Mouse (Mus musculus) left cerebral cortex, adult 8-10 months (tissue): Measurements from ENCODE around the gene Rab21. TPM values are rescaled to one million over a fixed set of nuclear protein-coding genes. Genes with fewer than 3 reads are reported as not detected.
"Not testable (repeated sequence)": the region's sequence is repeated elsewhere in the genome, so short reads cannot be mapped to it uniquely, and the experiment has no call there.

Experiments used
- DNase-seq, 2 experiments: peaks; one replicate each; pipeline ENCODE4 v3.0.0; 2022; ENCODE audit warnings: low spot score in 2 of 2
- total RNA-seq, 4 experiments: library from RNA; stranded (reverse); gene quantifications; 2 replicates each; pipeline ENCODE4 v1.2.4; 2022

The Rab21 gene
- total RNA-seq, 4 experiments from 2014 or later, result 51.5 to 59.0 (median 55.1) TPM

- no peak for DNase-seq
These were observed 13.7 kb upstream of the Rab21 start for GRCm38 (mm10) chr10:115329010-115329530.

GRCm38 (mm10) chr10:115328514-115328913 is 13.1 kb upstream of the Rab21 start:
- no peak for DNase-seq

- DNase-seq, result peak in 1 of 2 experiments; percentile 32
These were observed 7.9 kb upstream of the Rab21 start for GRCm38 (mm10) chr10:115323295-115323694.

- DNase-seq, result no peak
These were observed 6.1 kb upstream of the Rab21 start for GRCm38 (mm10) chr10:115321317-115322035.

GRCm38 (mm10) chr10:115318388-115318787 is 3.0 kb upstream of the Rab21 start:
- DNase-seq, result not testable (repeated sequence)

- no peak for DNase-seq
These were observed 919 bp upstream of the Rab21 start for GRCm38 (mm10) chr10:115316313-115316712.

- DNase-seq, result peak; percentile 25 to 31
These were observed 577 bp downstream of the Rab21 start for GRCm38 (mm10) chr10:115314582-115315452.

- no peak for DNase-seq
These were observed 1.2 kb downstream of the Rab21 start for GRCm38 (mm10) chr10:115314287-115314581.

- DNase-seq, result no peak
These were observed 1.6 kb downstream of the Rab21 start for GRCm38 (mm10) chr10:115313641-115314286.

- no peak for DNase-seq
These were observed 2.7 kb downstream of the Rab21 start for GRCm38 (mm10) chr10:115312732-115313131.

GRCm38 (mm10) chr10:115312194-115312593 is 3.2 kb downstream of the Rab21 start:
- DNase-seq, result no peak

- no peak for DNase-seq
These were observed 4.0 kb downstream of the Rab21 start for GRCm38 (mm10) chr10:115311263-115311965.

GRCm38 (mm10) chr10:115309191-115309590 is 6.2 kb downstream of the Rab21 start:
- DNase-seq, result no peak

GRCm38 (mm10) chr10:115307331-115307875 is 8.0 kb downstream of the Rab21 start:
- DNase-seq, result no peak

GRCm38 (mm10) chr10:115298683-115299082 is 16.7 kb downstream of the Rab21 start:
- DNase-seq, result no peak

- no peak for DNase-seq
These were observed 17.8 kb downstream of the Rab21 start for GRCm38 (mm10) chr10:115297582-115297981.

GRCm38 (mm10) chr10:115296401-115296935 is 18.9 kb downstream of the Rab21 start:
- no peak for DNase-seq

GRCm38 (mm10) chr10:115295162-115295561 is 20.2 kb downstream of the Rab21 start:
- DNase-seq, result no peak

GRCm38 (mm10) chr10:115294715-115295114 is 20.7 kb downstream of the Rab21 start:
- DNase-seq, result no peak

- DNase-seq, result peak in 1 of 2 experiments; percentile 28
These were observed 21.4 kb downstream of the Rab21 start for GRCm38 (mm10) chr10:115293946-115294345.

GRCm38 (mm10) chr10:115290671-115291070 is 24.7 kb downstream of the Rab21 start:
- DNase-seq, result no peak
